Mouse (Mus musculus): ENCODE data around the gene Snd1. TPM values are rescaled to one million over a fixed set of nuclear protein-coding genes. Genes with fewer than 3 reads are reported as not detected.

Snd1 gene
- polyA plus RNA-seq, 1 experiment from 2014 or later: 80.1 TPM

GRCm38 (mm10) chr6:28610127-28610526, 135.2 kb downstream of the Snd1 start:
- WGBS: 87% methylated on average over 1 of the region's 1 CpGs
- no peaks in the 10 kb centered on the region for H3K4me1 ChIP-seq
- no peak for ATAC-seq
- H3K27ac ChIP-seq: no peak overlapping the region
- no peak overlapping the region for H3K9ac ChIP-seq
- no peak overlapping the region for H3K4me3 ChIP-seq
- H3K9me3 ChIP-seq (replicated peaks): no peaks in the 10 kb centered on the region
- no peaks in the 10 kb centered on the region for H3K27me3 ChIP-seq
- H3K36me3 ChIP-seq (ENCODE audit: poor library complexity, severe bottlenecking): no peaks in the 10 kb centered on the region
- no peak overlapping the region for H3K4me2 ChIP-seq

DNA sequence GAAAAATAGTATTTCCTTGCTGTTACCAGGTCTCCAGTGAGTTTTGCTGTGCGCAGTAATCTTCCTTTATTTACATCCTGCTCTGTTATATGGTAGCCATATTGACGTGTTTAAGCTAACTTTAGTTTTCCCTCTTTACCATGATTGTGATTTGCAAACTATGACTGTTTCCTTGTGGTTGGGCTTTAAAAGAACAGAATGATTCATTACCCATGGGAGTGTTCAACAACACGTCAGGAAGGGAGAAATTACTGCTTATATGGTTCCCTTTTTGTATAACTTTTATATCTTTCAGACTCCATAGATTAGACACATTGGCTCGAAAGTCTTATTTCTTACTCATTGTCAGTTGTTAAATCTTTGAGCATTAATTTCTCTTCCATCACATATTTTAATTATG, 138.5 kb downstream of the Snd1 start:
- no peaks in the 10 kb centered on the region for H3K36me3 ChIP-seq (ENCODE audit: poor library complexity, severe bottlenecking)
- no peaks in the 10 kb centered on the region for H3K9me3 ChIP-seq (replicated peaks)
- no peaks in the 10 kb centered on the region for H3K27me3 ChIP-seq
- H3K27ac ChIP-seq: no peak overlapping the region
- no peak overlapping the region for H3K4me2 ChIP-seq
- 89% methylated on average over 4 of the region's 4 CpGs for WGBS
- peaks cover 19% of the 10 kb centered on the region for H3K4me1 ChIP-seq
- no peak overlapping the region for H3K9ac ChIP-seq
- no peak for ATAC-seq
- H3K4me3 ChIP-seq: no peak overlapping the region

DNA sequence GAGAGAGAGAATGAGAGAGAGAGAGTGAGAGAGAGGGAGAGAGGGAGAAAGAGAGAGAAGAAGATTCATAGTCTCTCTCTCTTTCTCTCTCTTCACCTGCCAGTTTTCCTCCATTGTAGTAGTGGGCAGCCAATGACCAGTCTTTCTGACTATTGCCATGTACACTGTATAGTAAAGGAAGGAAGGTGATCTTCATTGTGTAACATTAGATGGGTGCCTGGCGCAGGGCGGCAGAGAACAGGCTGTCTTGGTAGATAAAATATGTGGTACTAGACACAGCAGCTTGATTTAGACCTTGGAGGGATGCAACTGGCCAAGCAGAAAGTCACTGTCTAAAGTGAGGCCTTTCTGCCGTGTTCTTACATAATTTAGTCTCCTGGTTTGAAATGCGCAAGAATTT, 139.9 kb downstream of the Snd1 start:
- 90% methylated on average over 4 of the region's 4 CpGs for WGBS
- Histone ChIP-seq H3K4me2 (no peak overlapping the region), H3K4me1 (peaks cover 33% of the 10 kb centered on the region), H3K4me3 (no peak overlapping the region), H3K27me3 (no peaks in the 10 kb centered on the region), H3K36me3 (ENCODE audit: poor library complexity, severe bottlenecking) (no peaks in the 10 kb centered on the region), H3K9ac (no peak overlapping the region), H3K9me3 (replicated peaks) (no peaks in the 10 kb centered on the region), H3K27ac (no peak overlapping the region)
- ATAC-seq: no peak

DNA sequence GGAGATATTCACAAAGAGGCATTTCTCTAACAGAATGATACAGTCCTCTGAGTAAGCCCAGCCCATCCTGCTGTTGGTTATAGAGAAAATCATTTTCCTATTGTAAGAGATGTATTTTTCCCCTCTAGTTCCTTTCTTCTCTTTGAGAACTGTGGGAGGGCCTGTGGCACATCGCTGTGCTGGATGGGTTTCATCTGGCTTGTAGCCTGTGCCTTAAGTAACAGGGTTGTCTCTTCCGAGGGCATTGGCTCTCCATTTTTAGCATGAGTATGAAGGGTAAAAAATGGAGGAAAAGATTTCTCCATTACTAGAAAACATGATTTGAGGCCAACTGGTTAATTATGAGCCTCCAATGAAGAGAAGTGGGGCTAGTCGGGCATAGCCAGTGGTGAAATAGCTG, 140.5 kb downstream of the Snd1 start:
- WGBS: 89% methylated on average over 3 of the region's 3 CpGs
- Histone ChIP-seq H3K4me1 (peaks cover 36% of the 10 kb centered on the region), H3K9ac (no peak overlapping the region), H3K27me3 (no peaks in the 10 kb centered on the region), H3K27ac (no peak overlapping the region), H3K36me3 (ENCODE audit: poor library complexity, severe bottlenecking) (no peaks in the 10 kb centered on the region), H3K9me3 (replicated peaks) (no peaks in the 10 kb centered on the region), H3K4me3 (no peak overlapping the region), H3K4me2 (no peak overlapping the region)
- ATAC-seq: no peak

GRCm38 (mm10) chr6:28615966-28616365, 141.0 kb downstream of the Snd1 start:
- Histone ChIP-seq H3K4me2 (no peak overlapping the region), H3K27me3 (no peaks in the 10 kb centered on the region), H3K36me3 (ENCODE audit: poor library complexity, severe bottlenecking) (no peaks in the 10 kb centered on the region), H3K4me1 (peaks cover 36% of the 10 kb centered on the region), H3K27ac (peak overlapping the region; percentile 74), H3K4me3 (no peak overlapping the region), H3K9me3 (replicated peaks) (no peaks in the 10 kb centered on the region), H3K9ac (no peak overlapping the region)
- no peak; the same call in 1 of the 2 replicates for ATAC-seq
- WGBS: 51% methylated on average over 3 of the region's 3 CpGs

DNA sequence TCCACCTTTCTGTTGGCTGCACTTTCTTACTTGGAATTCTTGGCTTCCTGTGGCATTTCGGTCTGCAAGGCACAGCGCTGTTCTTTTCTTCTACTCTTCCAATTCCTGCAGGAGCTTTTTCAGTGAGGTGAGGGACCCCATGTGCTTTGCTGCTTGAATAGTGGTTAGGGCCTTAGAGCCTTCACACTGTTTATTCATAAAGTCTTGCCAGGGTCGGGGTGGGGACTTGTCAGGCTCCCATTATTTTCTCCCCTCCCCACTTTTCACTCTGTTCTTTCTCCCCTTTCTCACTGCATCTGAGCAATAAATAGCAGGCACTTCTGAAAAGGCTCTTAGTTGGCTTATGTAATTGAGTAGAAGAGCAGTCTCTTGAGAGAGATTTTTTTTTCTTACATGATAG, 143.4 kb downstream of the Snd1 start:
- H3K4me2 ChIP-seq: no peak overlapping the region
- H3K4me3 ChIP-seq: no peak overlapping the region
- H3K9ac ChIP-seq: no peak overlapping the region
- peak overlapping the region; percentile 63 for H3K27ac ChIP-seq
- H3K36me3 ChIP-seq (ENCODE audit: poor library complexity, severe bottlenecking): no peaks in the 10 kb centered on the region
- H3K4me1 ChIP-seq: peaks cover 42% of the 10 kb centered on the region
- 15% methylated on average over 3 of the region's 3 CpGs for WGBS
- no peaks in the 10 kb centered on the region for H3K9me3 ChIP-seq (replicated peaks)
- peak; percentile 71 for ATAC-seq
- H3K27me3 ChIP-seq: no peaks in the 10 kb centered on the region

GRCm38 (mm10) chr6:28618751-28619153, 143.8 kb downstream of the Snd1 start:
- 21% methylated on average over 7 of the region's 7 CpGs for WGBS
- no peak overlapping the region for H3K27ac ChIP-seq
- H3K36me3 ChIP-seq (ENCODE audit: poor library complexity, severe bottlenecking): no peaks in the 10 kb centered on the region
- no peaks in the 10 kb centered on the region for H3K27me3 ChIP-seq
- H3K9me3 ChIP-seq (replicated peaks): no peaks in the 10 kb centered on the region
- peak; percentile 54 for ATAC-seq
- no peak overlapping the region for H3K4me3 ChIP-seq
- peaks cover 42% of the 10 kb centered on the region for H3K4me1 ChIP-seq
- no peak overlapping the region for H3K4me2 ChIP-seq
- H3K9ac ChIP-seq: no peak overlapping the region

DNA sequence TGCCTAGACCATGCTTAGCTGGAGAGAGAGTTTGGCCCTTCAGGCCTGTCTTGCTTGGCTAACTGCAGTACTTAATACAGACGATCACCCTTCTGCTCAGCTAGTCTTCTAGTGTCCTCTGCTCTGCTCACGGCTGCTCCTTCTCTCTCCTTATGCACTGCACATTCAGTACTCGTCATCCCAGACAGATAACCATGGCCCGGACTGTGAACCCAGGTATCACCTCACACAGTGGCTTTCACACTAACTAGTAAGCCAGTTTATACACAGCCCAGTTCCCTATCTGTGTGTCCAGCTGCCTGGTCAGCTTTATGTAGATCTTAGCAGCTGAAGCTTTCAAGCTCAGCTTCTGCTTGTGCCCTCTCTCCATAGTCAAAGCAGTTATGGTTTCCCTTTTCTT, 146.5 kb downstream of the Snd1 start:
- 88% methylated on average over 4 of the region's 4 CpGs for WGBS

DNA sequence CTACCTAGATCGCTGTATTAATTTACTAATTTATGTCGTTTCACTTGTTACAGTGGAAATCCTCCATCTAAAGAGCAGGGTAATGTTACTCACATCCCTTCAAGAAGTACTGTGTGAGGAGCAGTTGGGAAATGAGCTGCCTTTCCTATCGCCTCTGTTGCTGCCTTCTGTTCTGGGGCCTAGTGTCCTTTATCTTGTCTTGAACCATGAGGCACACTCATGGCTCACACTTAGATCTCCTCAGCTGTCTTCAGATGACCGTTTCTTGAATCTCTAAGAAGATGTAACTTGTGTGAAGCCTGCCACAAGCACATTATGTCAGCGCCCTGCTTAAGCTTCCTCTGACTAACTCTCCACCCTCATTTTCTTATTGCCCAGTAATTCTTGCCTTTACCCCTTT, 147.0 kb downstream of the Snd1 start:
- H3K4me3 ChIP-seq: no peak overlapping the region
- H3K27me3 ChIP-seq: no peaks in the 10 kb centered on the region
- no peaks in the 10 kb centered on the region for H3K36me3 ChIP-seq (ENCODE audit: poor library complexity, severe bottlenecking)
- no peak overlapping the region for H3K9ac ChIP-seq
- no peaks in the 10 kb centered on the region for H3K9me3 ChIP-seq (replicated peaks)
- peaks cover 32% of the 10 kb centered on the region for H3K4me1 ChIP-seq
- H3K4me2 ChIP-seq: no peak overlapping the region
- WGBS: 93% methylated on average over 5 of the region's 5 CpGs
- H3K27ac ChIP-seq: no peak overlapping the region
- no peak for ATAC-seq

More for the DNA sequence above, 146.5 kb downstream of the Snd1 start:
- no peak overlapping the region for H3K4me2 ChIP-seq
- peaks cover 32% of the 10 kb centered on the region for H3K4me1 ChIP-seq
- no peaks in the 10 kb centered on the region for H3K9me3 ChIP-seq (replicated peaks)
- no peak overlapping the region for H3K27ac ChIP-seq
- no peak overlapping the region for H3K4me3 ChIP-seq
- no peak for ATAC-seq
- no peaks in the 10 kb centered on the region for H3K36me3 ChIP-seq (ENCODE audit: poor library complexity, severe bottlenecking)
- no peaks in the 10 kb centered on the region for H3K27me3 ChIP-seq
- H3K9ac ChIP-seq: no peak overlapping the region

DNA sequence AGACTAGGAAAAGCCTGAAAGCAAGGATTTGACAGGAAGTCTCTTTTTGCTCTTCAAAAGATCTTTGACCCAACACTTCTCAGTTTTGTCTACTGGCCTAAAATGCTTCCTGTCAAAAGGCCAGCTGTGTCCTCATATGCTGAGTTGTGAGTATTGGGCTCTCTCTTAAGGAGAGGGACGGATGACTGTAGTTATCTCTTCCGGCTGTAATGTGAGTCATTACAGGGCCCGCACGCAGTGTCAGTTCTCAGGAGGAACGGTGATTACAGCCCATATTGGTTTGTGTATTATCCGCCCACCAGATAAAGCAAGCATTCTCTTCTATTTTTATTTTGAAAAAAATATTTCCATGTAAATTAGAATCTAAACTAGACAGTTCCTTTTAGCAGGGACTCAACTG, 147.6 kb downstream of the Snd1 start:
- Histone ChIP-seq H3K4me2 (no peak overlapping the region), H3K9me3 (replicated peaks) (no peaks in the 10 kb centered on the region), H3K36me3 (ENCODE audit: poor library complexity, severe bottlenecking) (no peaks in the 10 kb centered on the region), H3K4me3 (no peak overlapping the region), H3K27me3 (no peaks in the 10 kb centered on the region), H3K9ac (no peak overlapping the region), H3K27ac (no peak overlapping the region), H3K4me1 (peaks cover 32% of the 10 kb centered on the region)
- ATAC-seq: no peak
- WGBS: 81% methylated on average over 6 of the region's 6 CpGs

DNA sequence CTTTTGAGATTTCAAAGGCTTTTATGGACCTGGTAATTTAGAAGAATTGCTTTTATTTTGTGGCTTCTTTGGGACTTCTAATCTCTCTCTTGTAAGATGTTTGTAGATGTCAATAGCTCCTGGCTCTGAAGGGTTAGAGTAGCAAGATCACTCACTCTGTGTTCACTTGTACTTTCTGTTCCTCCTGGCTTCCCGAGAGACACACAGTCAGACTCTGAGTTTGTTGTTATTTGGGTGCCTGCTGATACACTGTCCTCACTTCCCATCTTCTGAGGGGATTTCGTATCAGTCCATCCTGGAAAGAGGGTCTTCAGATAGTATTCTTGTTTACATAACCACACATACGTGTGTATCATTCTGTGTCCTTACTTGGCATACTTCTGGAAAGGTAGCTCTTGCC, 148.0 kb downstream of the Snd1 start:
- Histone ChIP-seq H3K4me2 (no peak overlapping the region), H3K27ac (no peak overlapping the region), H3K9ac (no peak overlapping the region), H3K27me3 (no peaks in the 10 kb centered on the region), H3K36me3 (ENCODE audit: poor library complexity, severe bottlenecking) (no peaks in the 10 kb centered on the region), H3K4me1 (peaks cover 31% of the 10 kb centered on the region), H3K9me3 (replicated peaks) (no peaks in the 10 kb centered on the region), H3K4me3 (no peak overlapping the region)
- WGBS: 88% methylated on average over 3 of the region's 3 CpGs
- ATAC-seq: no peak

GRCm38 (mm10) chr6:28628408-28628807, 153.5 kb downstream of the Snd1 start:
- no peaks in the 10 kb centered on the region for H3K36me3 ChIP-seq (ENCODE audit: poor library complexity, severe bottlenecking)
- ATAC-seq: peak; percentile 62
- H3K27me3 ChIP-seq: no peaks in the 10 kb centered on the region
- peak overlapping the region; percentile 53 for H3K27ac ChIP-seq
- H3K9ac ChIP-seq: no peak overlapping the region
- H3K4me1 ChIP-seq: peaks cover 44% of the 10 kb centered on the region
- no peak overlapping the region for H3K4me3 ChIP-seq
- WGBS: 13% methylated on average over 1 of the region's 1 CpGs
- H3K4me2 ChIP-seq: no peak overlapping the region
- no peaks in the 10 kb centered on the region for H3K9me3 ChIP-seq (replicated peaks)

GRCm38 (mm10) chr6:28629866-28630265, 154.9 kb downstream of the Snd1 start:
- Histone ChIP-seq H3K4me3 (no peak overlapping the region), H3K9ac (no peak overlapping the region), H3K4me1 (peaks cover 51% of the 10 kb centered on the region), H3K4me2 (no peak overlapping the region), H3K9me3 (replicated peaks) (no peaks in the 10 kb centered on the region), H3K27me3 (no peaks in the 10 kb centered on the region), H3K36me3 (ENCODE audit: poor library complexity, severe bottlenecking) (no peaks in the 10 kb centered on the region), H3K27ac (no peak overlapping the region)
- ATAC-seq: peak; percentile 33; the same call in 1 of the 2 replicates
- 9% methylated on average over 2 of the region's 2 CpGs for WGBS
